Mouse (Mus musculus) gastrocnemius, adult 18-20 months (tissue): Measurements from ENCODE around the gene 1700001P01Rik. TPM values are rescaled to one million over a fixed set of nuclear protein-coding genes. Genes with fewer than 3 reads are reported as not detected.
A peak's percentile ranks its signal among the peaks of the same experiment; 100 is the strongest.

Experiments
- DNase-seq: peaks from one replicate; pipeline ENCODE4 v3.0.0; 2021; ENCODE audit warnings: low spot score
- total RNA-seq, 2 experiments: library from RNA; stranded (reverse); gene quantifications; 2 replicates each; pipeline ENCODE4 v1.2.3; 2021

The 1700001P01Rik gene
- total RNA-seq, 2 experiments from 2014 or later: not detected

GRCm38 (mm10) chr11:97809235-97810121 lies 33.8 kb upstream of the 1700001P01Rik start:
- no peak for DNase-seq

DNA sequence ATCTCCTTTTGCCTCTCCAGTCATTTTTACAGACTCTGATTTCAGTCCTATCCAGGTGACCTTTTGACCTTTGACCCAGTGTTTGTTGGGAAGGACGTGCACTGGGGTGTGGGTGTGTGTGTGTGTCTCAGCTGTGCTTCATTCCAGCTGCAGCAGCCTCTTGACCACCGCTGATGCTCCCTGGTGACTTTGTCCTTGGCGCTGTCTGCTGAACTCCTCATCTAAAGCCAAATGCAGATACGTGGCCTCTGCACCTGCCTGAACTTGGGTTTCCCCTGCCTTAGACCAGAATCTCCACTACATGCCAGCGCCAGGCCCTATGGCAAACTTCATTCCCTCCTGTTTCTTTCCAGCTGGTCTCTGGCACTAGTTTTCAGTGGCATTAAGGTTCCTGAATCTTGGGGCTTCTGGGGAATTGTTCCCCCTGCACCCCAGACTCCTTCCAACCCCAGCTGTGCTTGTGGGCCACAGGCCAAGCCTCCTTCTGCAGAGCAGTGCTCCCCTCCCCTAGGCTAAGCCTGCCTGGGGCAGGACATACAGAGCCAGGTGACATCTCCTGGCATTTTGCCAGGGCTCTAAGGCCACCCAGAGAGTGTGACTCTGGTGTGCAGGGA lies 33.0 kb upstream of the 1700001P01Rik start:
- DNase-seq: peak; percentile 56

DNA sequence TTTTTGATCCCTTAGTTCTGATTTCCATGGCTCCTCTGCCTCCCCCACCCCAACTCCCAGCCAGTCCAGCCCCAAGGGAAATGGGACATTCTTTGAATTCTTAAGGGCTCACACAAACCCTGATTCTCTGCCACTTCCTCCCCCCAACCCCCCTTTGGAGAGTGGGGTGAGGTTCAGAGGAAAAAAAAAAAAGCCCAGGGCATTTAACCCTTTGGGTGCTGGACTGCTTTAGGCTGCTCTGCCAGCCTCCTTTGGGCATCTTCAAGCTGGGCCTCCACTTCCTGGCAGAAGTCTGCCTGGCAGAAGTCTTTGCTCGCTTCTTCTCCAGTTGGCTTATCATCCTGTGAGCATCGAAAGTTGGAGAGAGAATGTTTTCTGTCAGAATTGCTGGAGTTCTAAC lies 32.4 kb upstream of the 1700001P01Rik start:
- DNase-seq: peak; percentile 61

GRCm38 (mm10) chr11:97807626-97808025 lies 31.9 kb upstream of the 1700001P01Rik start:
- DNase-seq: no peak

GRCm38 (mm10) chr11:97806613-97806964 lies 30.9 kb upstream of the 1700001P01Rik start:
- DNase-seq: no peak

DNA sequence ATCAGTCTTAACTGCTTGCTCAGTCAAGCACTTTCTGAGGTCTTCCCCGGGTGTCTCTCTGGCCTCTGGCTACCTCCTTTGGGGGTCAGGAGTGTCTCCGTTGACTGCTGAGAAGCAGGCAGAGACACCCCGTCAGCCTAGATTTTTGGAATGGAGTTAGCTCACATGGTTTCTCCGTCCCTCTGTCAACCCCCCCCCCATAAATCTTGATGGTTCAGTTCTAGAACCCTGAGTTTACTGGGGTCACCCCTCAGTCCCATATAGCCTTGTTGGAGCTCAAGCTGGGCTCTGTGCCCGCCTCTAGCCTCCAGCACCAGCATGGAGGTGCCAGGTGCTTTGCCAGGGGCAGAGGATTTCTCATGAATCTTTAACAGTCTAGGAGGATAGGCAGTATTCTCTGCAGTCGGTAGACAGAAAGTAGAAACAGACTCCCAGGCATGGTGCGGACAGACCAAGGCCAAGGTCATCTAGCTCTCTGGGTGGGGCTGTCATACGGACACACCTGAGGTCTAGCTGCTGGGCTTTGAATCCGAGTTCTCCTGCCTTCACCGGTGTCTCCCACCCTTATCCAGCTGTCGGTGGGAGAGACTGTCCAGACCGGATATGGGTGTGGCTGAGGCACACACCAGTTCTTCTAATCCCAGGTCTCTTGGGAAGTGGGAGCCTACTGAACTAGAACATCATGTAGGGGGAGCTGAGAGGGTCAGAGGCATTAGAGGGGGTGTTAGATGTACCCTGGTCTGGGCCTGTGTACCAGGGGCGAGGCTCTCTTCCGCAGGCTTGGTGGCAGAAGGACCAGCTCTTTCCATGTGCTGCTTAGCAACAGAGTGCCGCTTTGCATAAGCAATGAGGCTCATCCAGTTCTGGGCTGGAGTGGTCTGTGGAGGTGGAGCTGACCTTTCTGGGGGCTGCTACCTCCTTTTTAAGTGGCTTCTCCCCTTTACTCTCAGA lies 30.2 kb upstream of the 1700001P01Rik start:
- no peak for DNase-seq

- no peak for DNase-seq
Measured at GRCm38 (mm10) chr11:97804841-97805661, 29.3 kb upstream of the 1700001P01Rik start.

GRCm38 (mm10) chr11:97803847-97804246 lies 28.1 kb upstream of the 1700001P01Rik start:
- no peak for DNase-seq

GRCm38 (mm10) chr11:97802495-97802894 lies 26.8 kb upstream of the 1700001P01Rik start:
- no peak for DNase-seq

DNA sequence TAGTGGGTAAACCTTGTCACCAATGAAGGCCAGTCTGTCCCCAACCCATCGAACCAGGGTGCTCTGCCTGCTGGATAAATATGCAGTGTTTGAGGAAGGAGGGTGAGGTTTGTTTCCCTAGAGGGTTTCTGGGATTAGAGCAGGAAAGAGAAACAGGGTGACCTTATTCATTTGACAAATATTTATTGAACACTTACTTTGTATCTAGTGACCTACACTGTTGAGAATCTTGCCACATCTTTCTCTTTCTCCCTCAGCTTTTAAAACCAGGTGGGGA lies 26.4 kb upstream of the 1700001P01Rik start:
- no peak for DNase-seq

DNA sequence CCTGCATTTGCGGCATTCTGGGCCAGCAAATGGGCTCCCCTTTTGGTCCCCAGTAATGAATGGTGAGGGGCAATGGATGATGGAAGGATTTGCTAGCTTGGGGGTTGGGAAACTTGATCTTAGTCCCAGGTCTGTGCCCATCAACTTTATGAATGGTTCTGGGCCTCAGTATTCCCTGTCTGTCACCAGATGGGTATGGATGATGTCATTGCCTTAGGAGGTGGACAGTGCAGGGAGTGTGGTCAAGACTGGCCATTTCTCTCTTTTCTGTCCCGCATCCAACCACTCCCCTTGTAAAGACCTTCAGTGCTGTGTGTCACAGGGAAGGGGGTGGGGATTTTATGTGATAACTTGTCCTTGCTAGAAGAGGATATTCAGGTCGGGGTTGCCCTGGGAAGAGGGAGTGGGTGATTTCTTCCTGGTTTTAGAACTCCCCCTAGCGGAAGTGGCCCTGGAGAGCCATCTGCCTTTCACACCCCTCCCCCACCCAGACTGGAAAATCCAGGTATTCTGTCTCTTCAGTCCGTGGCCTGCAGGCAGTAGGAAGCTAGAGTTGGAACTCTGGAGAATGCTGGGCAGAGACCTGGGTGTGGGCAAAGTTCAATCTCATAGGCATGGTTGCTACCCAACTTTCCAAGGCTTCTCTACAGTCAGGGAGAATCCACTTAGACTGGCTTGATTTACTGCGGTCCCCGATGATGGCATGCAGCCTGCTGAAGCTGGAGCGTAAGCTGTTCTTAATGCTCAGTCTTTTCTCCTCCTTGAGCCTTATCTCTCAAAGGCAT lies 25.9 kb upstream of the 1700001P01Rik start:
- DNase-seq: peak; percentile 53

DNA sequence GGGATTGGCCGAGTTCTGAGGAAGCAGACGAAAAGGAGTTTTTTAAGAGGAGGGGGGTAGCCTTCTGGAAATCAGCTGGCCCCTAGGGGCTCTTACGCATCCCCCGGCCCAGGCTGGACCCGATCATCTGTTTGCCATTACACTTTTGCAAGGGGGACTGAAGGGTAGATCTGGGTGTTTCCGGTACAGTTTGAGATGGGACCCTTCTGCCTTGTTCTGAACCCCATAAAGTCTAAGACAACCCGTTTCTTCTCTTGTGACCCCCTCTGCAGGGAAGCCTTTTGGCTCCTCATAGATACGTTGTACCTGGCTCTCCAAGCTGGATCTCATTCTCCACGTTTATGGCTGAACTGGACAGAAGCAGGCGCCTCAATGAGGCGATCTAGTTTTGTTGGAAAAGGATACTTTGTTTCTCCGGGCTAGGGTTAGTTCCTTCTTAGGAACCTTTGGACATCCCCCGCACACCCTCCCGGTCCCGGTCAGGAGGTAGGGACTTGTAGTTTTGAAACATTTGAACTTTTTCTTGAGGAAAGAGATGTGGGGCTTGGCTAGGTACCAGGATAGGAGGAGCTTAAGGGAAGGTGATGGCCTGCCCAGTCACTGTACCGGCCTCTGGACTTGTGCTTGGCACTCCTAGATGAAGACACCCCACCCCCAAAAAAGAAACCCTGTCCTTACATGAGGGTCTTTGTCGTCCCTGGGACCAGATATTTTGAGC lies 25.1 kb upstream of the 1700001P01Rik start:
- no peak for DNase-seq

DNA sequence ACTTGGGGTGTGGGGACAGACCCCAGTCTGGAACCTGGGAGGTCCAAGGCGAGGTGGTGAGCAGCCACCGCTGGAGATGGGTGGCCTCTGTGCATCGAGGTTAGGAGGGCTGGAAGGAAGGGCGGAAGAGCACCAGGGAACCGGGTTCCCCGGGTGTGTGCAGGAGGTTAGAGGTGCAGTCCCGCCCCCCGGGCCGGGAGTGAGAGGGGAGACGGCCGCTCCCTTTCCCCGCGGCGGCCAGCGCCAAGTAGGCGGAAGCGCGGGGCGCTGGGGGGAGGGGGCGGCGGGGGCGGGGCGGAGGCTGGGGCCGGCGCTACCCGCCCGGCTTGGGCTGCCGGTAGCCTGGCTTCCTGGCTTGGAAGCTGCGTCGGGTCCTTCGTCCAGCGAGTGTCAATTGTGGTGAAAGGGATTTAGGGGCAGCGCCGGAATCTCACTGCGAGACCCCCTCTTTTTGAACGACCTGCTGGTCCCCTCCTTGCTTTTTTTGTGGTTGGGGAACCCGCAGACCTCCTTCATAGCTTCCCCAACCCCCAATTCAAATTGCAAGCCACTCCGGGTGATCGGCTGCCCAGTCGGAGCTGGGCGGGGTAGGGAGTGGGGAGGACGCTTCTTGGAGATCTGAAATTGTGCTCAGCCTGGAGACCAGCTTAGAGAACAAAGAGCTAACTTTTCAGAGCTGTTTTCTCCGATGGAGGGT lies 24.4 kb upstream of the 1700001P01Rik start:
- peak; percentile 59 for DNase-seq

DNA sequence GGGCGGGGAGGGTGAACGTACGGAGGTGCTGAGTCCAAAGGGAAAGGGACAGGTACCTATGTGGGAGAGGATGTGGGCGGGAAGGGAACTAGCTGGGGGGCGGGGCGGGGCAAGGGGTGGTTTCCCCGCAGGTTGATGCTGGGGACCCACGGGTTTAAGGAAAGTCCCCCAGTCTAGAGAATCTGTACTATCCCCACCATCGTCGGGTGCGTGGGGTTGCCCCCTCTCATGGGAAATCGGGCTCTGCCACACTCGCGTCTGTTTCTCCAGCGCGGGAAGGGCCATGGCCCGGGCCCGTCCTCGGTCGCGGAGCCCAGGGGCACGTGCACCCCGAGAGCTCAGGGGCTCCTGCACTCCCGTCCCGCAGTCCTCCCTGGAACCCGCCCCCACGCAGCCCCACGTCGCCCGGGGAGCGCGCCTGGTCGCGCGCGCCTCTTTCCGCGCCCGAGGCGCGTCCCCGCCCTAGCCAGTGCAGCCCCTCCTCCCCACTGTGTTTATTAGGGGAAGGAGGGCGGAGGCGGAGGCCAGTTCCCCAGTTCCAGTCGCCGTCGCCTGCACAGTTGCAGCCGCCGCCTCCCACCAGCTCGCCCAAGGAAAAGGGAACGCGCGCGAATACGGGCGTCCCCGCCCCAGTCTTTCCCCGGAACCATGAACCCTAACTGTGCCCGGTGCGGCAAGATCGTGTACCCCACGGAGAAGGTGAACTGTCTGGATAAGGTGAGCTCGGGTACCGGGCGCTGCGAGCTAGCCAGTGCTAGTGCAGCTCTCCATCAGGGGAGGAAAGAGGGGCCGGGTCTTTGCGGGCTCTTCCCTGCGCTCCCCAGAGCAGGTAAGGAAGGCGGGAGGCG lies 23.7 kb upstream of the 1700001P01Rik start:
- peak; percentile 86 for DNase-seq

DNA sequence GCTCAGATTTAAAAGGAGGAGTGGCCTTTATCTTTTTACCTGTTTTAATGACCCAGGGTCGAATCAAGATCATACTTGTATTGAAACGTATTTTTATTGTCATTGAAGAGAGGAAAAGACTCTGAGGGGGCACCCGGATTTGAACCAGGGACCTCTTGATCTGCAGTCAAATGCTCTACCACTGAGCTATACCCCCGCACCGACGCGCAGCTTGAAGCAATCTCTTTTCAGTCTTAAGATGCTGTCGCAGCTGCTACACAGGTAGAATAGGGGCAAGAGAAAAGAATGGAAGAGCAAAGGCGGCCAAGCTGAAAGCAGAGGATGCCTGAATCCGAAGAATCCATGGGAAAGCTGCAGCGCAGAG lies 23.0 kb upstream of the 1700001P01Rik start, which contains the start of gene Lasp1:
Gene Lasp1 (plus strand): TSS at position 219 of the 364 bp plus-strand sequence.
- DNase-seq: peak; percentile 89

GRCm38 (mm10) chr11:97798083-97798435 lies 22.3 kb upstream of the 1700001P01Rik start:
- DNase-seq: no peak

GRCm38 (mm10) chr11:97797369-97798082 lies 21.8 kb upstream of the 1700001P01Rik start:
- peak; percentile 62 for DNase-seq
